Comparison of ENCODE assay signal across 30 mouse cellular contexts in the genomic region with DNA sequence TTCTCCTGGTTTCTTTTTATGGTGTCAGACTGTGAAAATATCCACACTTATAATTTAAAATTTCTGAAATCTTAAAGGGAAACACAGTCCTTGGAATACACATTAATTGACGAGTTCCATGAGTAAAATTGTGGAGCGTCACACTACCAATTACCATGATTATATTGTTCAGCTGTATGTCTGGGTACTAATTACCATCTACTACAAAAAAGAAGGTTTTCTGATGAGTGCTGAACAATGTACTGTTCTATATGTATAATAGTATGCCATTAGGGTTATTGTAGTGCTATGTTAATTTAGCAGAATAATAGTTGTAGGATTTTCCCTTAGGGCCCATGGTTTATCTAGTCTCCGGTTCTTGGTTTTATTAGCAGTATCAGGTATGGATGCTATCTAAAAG. TPM values are rescaled to one million over a fixed set of nuclear protein-coding genes. Genes with fewer than 3 reads are reported as not detected.
"Had no signal": no experiment of that assay in that cellular context is flagged by ENCODE, and none has a peak within 500 bp of the region (broad histone marks: within the 10 kb centered on the region; RNA-seq: fewer than 3 reads in every experiment).

No protein-coding gene starts in this region.

- H3K4me2 ChIP-seq: heart, embryonic 11.5 days; heart, embryonic 13.5 days; heart, embryonic 15.5 days; hindbrain, embryonic 13.5 days; hindbrain, embryonic 15.5 days; kidney, embryonic 15.5 days; limb, embryonic 12.5 days; liver, embryonic 11.5 days; liver, embryonic 13.5 days; liver, embryonic 15.5 days had no signal

- H3K27me3 ChIP-seq: heart, embryonic 13.5 days; heart, embryonic 15.5 days; hindbrain, embryonic 13.5 days; hindbrain, embryonic 15.5 days; kidney, embryonic 15.5 days; limb, embryonic 12.5 days; liver, embryonic 13.5 days; liver, embryonic 15.5 days had no signal

- H3K36me3 ChIP-seq: heart, embryonic 13.5 days; heart, embryonic 15.5 days; hindbrain, embryonic 13.5 days; hindbrain, embryonic 15.5 days; kidney, embryonic 15.5 days; limb, embryonic 10.5 days; limb, embryonic 12.5 days; liver, embryonic 13.5 days; liver, embryonic 15.5 days had no signal

- H3K9ac ChIP-seq: heart, embryonic 13.5 days; heart, embryonic 15.5 days; hindbrain, embryonic 13.5 days; hindbrain, embryonic 15.5 days; kidney, embryonic 15.5 days; limb, embryonic 12.5 days; liver, embryonic 13.5 days; liver, embryonic 15.5 days had no signal

- DNase-seq: gastrocnemius, adult 2 months; gastrocnemius, postnatal 10 days; gastrocnemius, postnatal 25 days; heart, adult 11 months; heart, adult 2 months; heart, postnatal 14 days; heart, postnatal 36 days; kidney, adult 11 months; kidney, postnatal 14 days; liver; liver, embryonic 13.5 days had no signal

- H3K9me3 ChIP-seq: heart, embryonic 13.5 days; heart, embryonic 15.5 days; hindbrain, embryonic 13.5 days; hindbrain, embryonic 15.5 days; kidney, embryonic 15.5 days; limb, embryonic 10.5 days; limb, embryonic 12.5 days; liver, embryonic 13.5 days; liver, embryonic 15.5 days had no signal

- H3K4me3 ChIP-seq: gastrocnemius, adult 2 months; heart, adult 2 months; heart, embryonic 13.5 days; heart, embryonic 15.5 days; hindbrain, embryonic 13.5 days; hindbrain, embryonic 15.5 days; kidney, embryonic 15.5 days; left cerebral cortex, adult 2 months; limb, embryonic 10.5 days; limb, embryonic 12.5 days; liver, embryonic 13.5 days; liver, embryonic 15.5 days had no signal

- H3K27ac ChIP-seq: gastrocnemius, adult 2 months; heart, adult 2 months; heart, embryonic 13.5 days; heart, embryonic 15.5 days; hindbrain, embryonic 13.5 days; hindbrain, embryonic 15.5 days; hindbrain, postnatal 0 days; kidney, embryonic 15.5 days; kidney, postnatal 0 days; left cerebral cortex, adult 2 months; limb, embryonic 10.5 days; limb, embryonic 12.5 days; liver, embryonic 13.5 days had no signal

- ATAC-seq: hindbrain, postnatal 0 days; intestine, embryonic 16.5 days had no signal

- H3K4me1 ChIP-seq: heart, embryonic 13.5 days; heart, embryonic 15.5 days; hindbrain, embryonic 13.5 days; hindbrain, embryonic 15.5 days; kidney, embryonic 15.5 days; limb, embryonic 10.5 days; limb, embryonic 12.5 days; liver, embryonic 13.5 days; liver, embryonic 15.5 days had no signal

RNA-seq across cellular contexts. Expression of a gene that starts 29.1 kb away (rescaled TPM):
- total RNA-seq: gastrocnemius, adult 2 months; gastrocnemius, postnatal 25 days; heart, adult 2 months; layer of hippocampus, adult 18-20 months; layer of hippocampus, postnatal 10 days; layer of hippocampus, postnatal 25 days; left cerebral cortex, adult 2 months; left cerebral cortex, postnatal 14 days; left cerebral cortex, postnatal 36 days had no signal
- polyA plus RNA-seq: hindbrain, embryonic 13.5 days; hindbrain, embryonic 15.5 days; limb, embryonic 10.5 days had no signal
